Mouse (Mus musculus) lung, postnatal 0 days (tissue): ENCODE results near the gene Aldh3b1. TPM values are rescaled to one million over a fixed set of nuclear protein-coding genes. Genes with fewer than 3 reads are reported as not detected.

Experiments
- ATAC-seq: fragments of 200-750 bp; cut with Nextera tagmentation; 2 replicates; pipeline ENCODE4 v1.8.0; 2017; ENCODE audit warnings: moderate library complexity
- DNase-seq: peaks from one replicate; pipeline ENCODE4 v3.0.0-alpha.2; 2016; ENCODE audit warnings: low spot score
- H3K27ac ChIP-seq: fragments of 300-500 bp; sonication (generic); 2 replicates; pipeline ENCODE4 v1.5.1; 2014; ENCODE audit warnings: antibody characterized with exemption, mild to moderate bottlenecking, low read length, mixed read lengths
- H3K27me3 ChIP-seq: fragments of 300-500 bp; sonication (generic); replicated peaks from 2 replicates; pipeline ENCODE4 v1.6.1; 2014; ENCODE audit warnings: low read length, mixed read lengths; ENCODE audit not compliant: insufficient read depth
- H3K36me3 ChIP-seq: fragments of 300-500 bp; sonication (generic); 2 replicates; pipeline ENCODE4 v1.6.1; 2014; ENCODE audit warnings: low read length, mixed read lengths; ENCODE audit not compliant: insufficient read depth
- H3K4me1 ChIP-seq: fragments of 300-500 bp; sonication (generic); 2 replicates; pipeline ENCODE4 v1.6.1; 2014; ENCODE audit warnings: antibody characterized with exemption, low read depth, low read length, mixed read lengths; ENCODE audit not compliant: insufficient read depth
- H3K4me2 ChIP-seq: fragments of 300-500 bp; sonication (generic); replicated peaks from 2 replicates; pipeline ENCODE4 v1.6.1; 2014; ENCODE audit warnings: low read depth, mild to moderate bottlenecking, low read length, moderate library complexity, mixed read lengths
- H3K4me3 ChIP-seq: fragments of 300-500 bp; sonication (generic); 2 replicates; pipeline ENCODE4 v1.5.1; 2014; ENCODE audit warnings: low read depth, low read length
- H3K9ac ChIP-seq: fragments of 300-500 bp; sonication (generic); replicated peaks from 2 replicates; pipeline ENCODE4 v1.6.1; 2014; ENCODE audit warnings: low read depth, mild to moderate bottlenecking
- H3K9me3 ChIP-seq: fragments of 300-500 bp; sonication (generic); 2 replicates; pipeline ENCODE4 v1.6.1; 2016; ENCODE audit warnings: low read length, mixed read lengths
- CTCF ChIP-seq: IDR thresholded peaks from 2 replicates; pipeline ENCODE4 v1.5.1; 2016; ENCODE audit warnings: antibody characterized with exemption, mild to moderate bottlenecking
- EP300 ChIP-seq: IDR thresholded peaks from 2 replicates; pipeline ENCODE4 v1.6.1; 2016; ENCODE audit warnings: antibody characterized with exemption, mild to moderate bottlenecking, control low read depth
- WGBS: fragments of 180-500 bp; shearing (Covaris S2); extraction: QIAGEN DNeasy Blood & Tissue Kit; methylation state at CpG from one replicate; pipeline ENCODE4 v1.1.7; 2014; 5-methylcytosine and 5-hydroxymethylcytosine counted together
- polyA plus RNA-seq: library from polyadenylated mRNA; unstranded; fragments of >200 nt; fragmentation: Nextera tagmentation; extraction: Ambion mirVana; gene quantifications from 2 replicates; pipeline ENCODE4 v1.2.1, GENCODE M21; 2015

Gene Aldh3b1
- polyA plus RNA-seq, 1 experiment from 2014 or later: 33.2 TPM

GRCm38 (mm10) chr19:3893545-3894116, 36.0 kb downstream of the Aldh3b1 start:
- TF ChIP-seq EP300: no peak
- no peak for TF ChIP-seq CTCF
- ATAC-seq (no peak), DNase-seq (no peak)
- Histone ChIP-seq H3K27me3 (no peaks in the 10 kb centered on the region), H3K4me2 (no peak overlapping the region), H3K9me3 (no peaks in the 10 kb centered on the region), H3K36me3 (peaks cover 74% of the 10 kb centered on the region), H3K4me1 (no peaks in the 10 kb centered on the region), H3K4me3 (no peak overlapping the region), H3K9ac (no peak overlapping the region), H3K27ac (no peak overlapping the region)
- 71% methylated on average over 4 of the region's 4 CpGs for WGBS

GRCm38 (mm10) chr19:3890181-3890580, 39.4 kb downstream of the Aldh3b1 start:
- DNase-seq (peak; percentile 46), ATAC-seq (peak; percentile 38; the same call in 1 of the 2 replicates)
- no peak overlapping the region for H3K9ac ChIP-seq
- H3K27ac ChIP-seq: no peak overlapping the region
- peak; percentile 62 for TF ChIP-seq CTCF
- no peak for TF ChIP-seq EP300
- no peaks in the 10 kb centered on the region for H3K27me3 ChIP-seq
- no peak overlapping the region for H3K4me3 ChIP-seq
- H3K4me1 ChIP-seq: no peaks in the 10 kb centered on the region
- H3K4me2 ChIP-seq: no peak overlapping the region
- H3K9me3 ChIP-seq: no peaks in the 10 kb centered on the region
- 75% methylated on average over 8 of the region's 8 CpGs for WGBS
- H3K36me3 ChIP-seq: peaks cover 53% of the 10 kb centered on the region

GRCm38 (mm10) chr19:3889096-3889495, 40.5 kb downstream of the Aldh3b1 start:
- no peak overlapping the region for H3K4me2 ChIP-seq
- no peak overlapping the region for H3K27ac ChIP-seq
- peaks cover 42% of the 10 kb centered on the region for H3K36me3 ChIP-seq
- H3K9ac ChIP-seq: no peak overlapping the region
- WGBS: 93% methylated on average over 5 of the region's 5 CpGs
- H3K4me3 ChIP-seq: no peak overlapping the region
- ATAC-seq (no peak), DNase-seq (no peak)
- TF ChIP-seq EP300 (no peak), CTCF (no peak)
- H3K27me3 ChIP-seq: no peaks in the 10 kb centered on the region
- H3K4me1 ChIP-seq: no peaks in the 10 kb centered on the region
- no peaks in the 10 kb centered on the region for H3K9me3 ChIP-seq

GRCm38 (mm10) chr19:3884325-3884990, 45.1 kb downstream of the Aldh3b1 start:
- DNase-seq (peak; percentile 71), ATAC-seq (peak; percentile 74)
- peaks cover 10% of the 10 kb centered on the region; the same call in 1 of the 2 replicates for H3K36me3 ChIP-seq
- peaks cover 21% of the 10 kb centered on the region; the same call in 1 of the 2 replicates for H3K4me1 ChIP-seq
- no peak overlapping the region for H3K9ac ChIP-seq
- H3K9me3 ChIP-seq: no peaks in the 10 kb centered on the region
- H3K27me3 ChIP-seq: no peaks in the 10 kb centered on the region
- TF ChIP-seq EP300 (peak; percentile 84), CTCF (no peak)
- H3K27ac ChIP-seq: peak overlapping the region; percentile 33; the same call in 1 of the 2 replicates
- WGBS: 33% methylated on average over 6 of the region's 6 CpGs
- H3K4me2 ChIP-seq: no peak overlapping the region
- no peak overlapping the region for H3K4me3 ChIP-seq

- Histone ChIP-seq H3K36me3 (no peaks in the 10 kb centered on the region), H3K4me2 (no peak overlapping the region), H3K9ac (no peak overlapping the region), H3K27ac (no peak overlapping the region), H3K4me3 (no peak overlapping the region), H3K27me3 (no peaks in the 10 kb centered on the region), H3K9me3 (no peaks in the 10 kb centered on the region), H3K4me1 (peaks cover 21% of the 10 kb centered on the region; the same call in 1 of the 2 replicates)
- ATAC-seq: no peak
- no peak for TF ChIP-seq EP300
- TF ChIP-seq CTCF: no peak
- peak; percentile 44 for DNase-seq
- WGBS: 57% methylated on average over 4 of the region's 4 CpGs
Observed at GRCm38 (mm10) chr19:3882214-3882613, 47.4 kb downstream of the Aldh3b1 start.

GRCm38 (mm10) chr19:3880054-3880848, 49.4 kb downstream of the Aldh3b1 start:
- no peaks in the 10 kb centered on the region for H3K36me3 ChIP-seq
- peaks cover 21% of the 10 kb centered on the region; the same call in 1 of the 2 replicates for H3K4me1 ChIP-seq
- H3K4me2 ChIP-seq: no peak overlapping the region; the same call in 1 of the 2 replicates
- ATAC-seq: peak; percentile 76
- TF ChIP-seq CTCF (no peak), EP300 (peak; percentile 28)
- peak overlapping the region; percentile 32 for H3K27ac ChIP-seq
- H3K9me3 ChIP-seq: no peaks in the 10 kb centered on the region
- WGBS: 45% methylated on average over 6 of the region's 6 CpGs
- H3K27me3 ChIP-seq: no peaks in the 10 kb centered on the region
- DNase-seq: peak; percentile 80
- H3K4me3 ChIP-seq: no peak overlapping the region
- no peak overlapping the region for H3K9ac ChIP-seq
